Mouse (Mus musculus): Measurements from ENCODE around the gene Kmo. TPM values are rescaled to one million over a fixed set of nuclear protein-coding genes. Genes with fewer than 3 reads are reported as not detected.
A peak's percentile ranks its signal among the peaks of the same experiment; 100 is the strongest.

Gene Kmo
- polyA plus RNA-seq, 1 experiment from 2014 or later, result 0.11 TPM

- no peak overlapping the region for H3K27ac ChIP-seq
- H3K27me3 ChIP-seq (ENCODE audit: insufficient read depth, poor library complexity, severe bottlenecking), result no peaks in the 10 kb centered on the region
- H3K9me3 ChIP-seq, result no peaks in the 10 kb centered on the region
- H3K36me3 ChIP-seq, result peaks cover 86% of the 10 kb centered on the region
- H3K4me1 ChIP-seq, result no peaks in the 10 kb centered on the region
- 93% methylated on average over 3 of the region's 3 CpGs for WGBS
- DNase-seq (ENCODE audit: low spot score), result no peak
- no peak overlapping the region for H3K4me3 ChIP-seq
These were observed 11.5 kb upstream of the Kmo start for GRCm38 (mm10) chr1:175608708-175609107.

DNA sequence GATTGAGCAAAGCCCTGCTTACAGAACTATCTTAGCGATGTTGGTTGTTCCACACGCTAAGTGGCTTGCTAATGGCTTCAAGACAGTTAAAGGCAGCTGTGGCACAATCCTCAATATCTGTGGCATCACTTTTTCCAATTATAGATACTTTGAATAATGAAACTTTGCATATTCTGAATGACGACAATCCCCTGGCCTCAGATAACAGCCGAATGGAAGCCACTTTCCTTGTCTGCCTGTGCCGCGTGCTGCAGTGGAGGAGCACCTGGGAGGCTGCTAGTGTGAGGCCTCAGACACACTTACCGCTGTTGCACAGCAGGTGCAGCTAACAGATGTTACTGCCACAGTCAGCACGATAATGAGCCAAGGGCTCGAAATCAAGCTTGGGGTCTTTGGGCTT is 5.2 kb upstream of the Kmo start:
- no peak overlapping the region for H3K27ac ChIP-seq
- no peaks in the 10 kb centered on the region for H3K27me3 ChIP-seq (ENCODE audit: insufficient read depth, poor library complexity, severe bottlenecking)
- WGBS, result 97% methylated on average over 9 of the region's 9 CpGs
- no peak for DNase-seq (ENCODE audit: low spot score)
- H3K9me3 ChIP-seq, result no peaks in the 10 kb centered on the region
- no peaks in the 10 kb centered on the region for H3K4me1 ChIP-seq
- H3K4me3 ChIP-seq, result no peak overlapping the region
- H3K36me3 ChIP-seq, result peaks cover 80% of the 10 kb centered on the region

DNA sequence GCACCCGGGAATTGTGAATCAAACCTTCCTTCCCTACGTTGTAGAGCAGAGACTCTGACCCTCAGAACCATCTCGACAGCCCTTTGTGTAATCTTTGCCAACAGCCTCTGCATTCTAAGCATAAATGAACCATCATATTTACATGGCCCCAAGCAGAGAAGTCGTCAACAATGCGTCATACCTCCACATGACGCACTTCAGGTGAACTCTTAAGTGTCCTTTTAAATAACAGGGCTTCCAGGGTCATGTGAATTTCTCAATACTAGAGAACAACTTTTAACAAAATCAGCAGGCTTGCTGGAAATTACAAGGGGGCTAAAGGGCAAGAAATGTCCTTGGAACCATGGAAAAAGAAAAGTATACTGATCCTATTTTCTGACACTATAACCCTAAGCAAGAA is 3.5 kb downstream of the Kmo start:
- Histone ChIP-seq H3K4me1 (peaks cover 11% of the 10 kb centered on the region), H3K4me3 (no peak overlapping the region), H3K27ac (no peak overlapping the region), H3K36me3 (peaks cover 12% of the 10 kb centered on the region), H3K27me3 (ENCODE audit: insufficient read depth, poor library complexity, severe bottlenecking) (no peaks in the 10 kb centered on the region), H3K9me3 (no peaks in the 10 kb centered on the region)
- DNase-seq (ENCODE audit: low spot score), result no peak
- 88% methylated on average over 6 of the region's 6 CpGs for whole genome bisulfite sequencing

- Histone ChIP-seq H3K27ac (peak within 1 kb of the TSS; percentile 91), H3K4me3 (peak within 1 kb of the TSS; percentile 81), H3K9me3 (no peaks in the 10 kb centered on the region), H3K27me3 (ENCODE audit: insufficient read depth, poor library complexity, severe bottlenecking) (no peaks in the 10 kb centered on the region), H3K36me3 (peaks cover 4% of the 10 kb centered on the region), H3K4me1 (peaks cover 11% of the 10 kb centered on the region)
- WGBS, result 0% methylated on average over 58 of the region's 58 CpGs
- peak; percentile 99 for DNase-seq (ENCODE audit: low spot score)
These were observed 5.2 kb downstream of the Kmo start, which contains the start of gene Fh1 for GRCm38 (mm10) chr1:175625257-175625879. TSS of gene Fh1 (minus strand) at chr1:175625635.

GRCm38 (mm10) chr1:175625990-175626692 is 6.0 kb downstream of the Kmo start:
- Histone ChIP-seq H3K4me3 (peak overlapping the region; percentile 81), H3K4me1 (peaks cover 11% of the 10 kb centered on the region), H3K27me3 (ENCODE audit: insufficient read depth, poor library complexity, severe bottlenecking) (no peaks in the 10 kb centered on the region), H3K36me3 (peaks cover 2% of the 10 kb centered on the region; the same call in 1 of the 2 replicates), H3K27ac (peak overlapping the region; percentile 91), H3K9me3 (no peaks in the 10 kb centered on the region)
- no peak for DNase-seq (ENCODE audit: low spot score)
- 79% methylated on average over 1 of the region's 1 CpGs for WGBS

GRCm38 (mm10) chr1:175629248-175629647 is 9.1 kb downstream of the Kmo start:
- Histone ChIP-seq H3K27ac (no peak overlapping the region), H3K4me3 (no peak overlapping the region), H3K9me3 (no peaks in the 10 kb centered on the region), H3K4me1 (peaks cover 5% of the 10 kb centered on the region), H3K36me3 (no peaks in the 10 kb centered on the region), H3K27me3 (ENCODE audit: insufficient read depth, poor library complexity, severe bottlenecking) (no peaks in the 10 kb centered on the region)
- no peak for DNase-seq (ENCODE audit: low spot score)
- 76% methylated on average over 6 of the region's 6 CpGs for WGBS

DNA sequence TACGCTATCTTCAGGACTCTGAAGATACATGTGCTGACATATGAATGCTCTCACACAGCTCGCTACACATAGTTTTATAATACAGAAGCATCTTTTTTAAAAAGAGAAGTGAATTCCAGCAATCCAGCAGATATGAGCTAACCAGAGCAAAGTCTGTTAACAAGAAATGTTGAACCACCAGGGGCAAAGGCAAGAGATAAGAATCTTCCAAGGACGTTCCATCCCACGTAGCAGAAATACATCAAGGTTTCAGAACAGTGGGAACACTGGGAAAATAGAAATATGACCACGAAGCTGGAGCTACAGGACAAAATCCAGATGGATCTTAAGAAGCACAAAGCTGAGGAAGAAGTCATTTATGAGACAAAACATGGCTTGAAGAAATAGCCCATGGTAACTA is 10.2 kb downstream of the Kmo start:
- Histone ChIP-seq H3K4me3 (no peak overlapping the region), H3K36me3 (no peaks in the 10 kb centered on the region), H3K27me3 (ENCODE audit: insufficient read depth, poor library complexity, severe bottlenecking) (no peaks in the 10 kb centered on the region), H3K27ac (no peak overlapping the region), H3K9me3 (no peaks in the 10 kb centered on the region), H3K4me1 (no peaks in the 10 kb centered on the region)
- no peak for DNase-seq (ENCODE audit: low spot score)
- 80% methylated on average over 5 of the region's 5 CpGs for WGBS

DNA sequence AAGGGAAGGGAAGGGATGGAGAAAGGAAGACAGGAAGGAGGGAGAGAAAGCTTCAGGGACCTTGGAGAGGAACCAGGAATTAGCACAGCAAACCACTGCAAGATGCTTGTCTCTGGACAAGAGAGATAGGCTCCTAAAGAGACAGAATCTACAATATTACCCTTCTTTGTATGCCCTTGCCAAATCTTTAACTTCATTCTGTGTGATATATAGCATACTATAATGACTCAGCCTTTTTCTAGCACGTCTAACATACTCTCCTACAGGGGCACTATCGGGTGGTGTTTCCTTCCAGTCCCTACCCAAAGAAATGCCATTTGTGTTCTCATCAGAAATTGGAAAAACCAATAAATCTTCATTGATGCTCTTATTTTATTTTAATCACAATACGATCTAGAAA is 10.9 kb downstream of the Kmo start:
- H3K4me1 ChIP-seq, result no peaks in the 10 kb centered on the region
- H3K36me3 ChIP-seq, result no peaks in the 10 kb centered on the region
- H3K4me3 ChIP-seq, result no peak overlapping the region
- DNase-seq (ENCODE audit: low spot score), result no peak
- WGBS, result 87% methylated on average over 3 of the region's 3 CpGs
- no peak overlapping the region for H3K27ac ChIP-seq
- H3K27me3 ChIP-seq (ENCODE audit: insufficient read depth, poor library complexity, severe bottlenecking), result no peaks in the 10 kb centered on the region
- H3K9me3 ChIP-seq, result no peaks in the 10 kb centered on the region

DNA sequence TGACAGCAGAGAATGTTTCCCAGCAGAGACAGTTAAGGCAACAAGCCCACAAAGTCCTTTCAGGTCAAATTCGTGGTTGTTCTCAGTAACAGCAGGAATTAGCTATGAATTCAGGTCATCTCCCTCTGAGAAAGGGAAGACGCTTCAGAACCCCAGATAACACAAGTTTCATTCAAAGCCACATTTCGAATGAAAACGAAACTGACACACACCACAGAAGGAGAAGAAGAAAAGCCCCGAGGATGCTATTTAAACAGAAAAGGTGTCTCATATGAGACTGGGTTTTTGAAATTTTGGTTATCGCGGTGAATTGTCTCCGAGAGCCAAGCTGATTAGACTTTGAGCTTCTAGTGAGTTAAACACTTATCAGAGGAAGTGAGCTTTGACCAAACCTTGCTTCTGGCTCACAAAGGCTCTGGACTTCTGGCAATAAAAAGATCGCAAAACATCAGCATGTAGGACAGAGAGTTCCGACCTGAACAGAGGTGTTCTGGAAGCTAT is 11.6 kb downstream of the Kmo start:
- no peaks in the 10 kb centered on the region for H3K36me3 ChIP-seq
- H3K27ac ChIP-seq, result no peak overlapping the region
- H3K4me1 ChIP-seq, result no peaks in the 10 kb centered on the region
- no peaks in the 10 kb centered on the region for H3K27me3 ChIP-seq (ENCODE audit: insufficient read depth, poor library complexity, severe bottlenecking)
- no peak for DNase-seq (ENCODE audit: low spot score)
- no peaks in the 10 kb centered on the region for H3K9me3 ChIP-seq
- WGBS, result 70% methylated on average over 10 of the region's 10 CpGs
- no peak overlapping the region for H3K4me3 ChIP-seq

GRCm38 (mm10) chr1:175632470-175632869 is 12.3 kb downstream of the Kmo start:
- no peak overlapping the region for H3K4me3 ChIP-seq
- no peaks in the 10 kb centered on the region for H3K36me3 ChIP-seq
- H3K4me1 ChIP-seq, result no peaks in the 10 kb centered on the region
- 94% methylated on average over 14 of the region's 14 CpGs for WGBS
- no peak for DNase-seq (ENCODE audit: low spot score)
- H3K9me3 ChIP-seq, result no peaks in the 10 kb centered on the region
- no peaks in the 10 kb centered on the region for H3K27me3 ChIP-seq (ENCODE audit: insufficient read depth, poor library complexity, severe bottlenecking)
- no peak overlapping the region for H3K27ac ChIP-seq

DNA sequence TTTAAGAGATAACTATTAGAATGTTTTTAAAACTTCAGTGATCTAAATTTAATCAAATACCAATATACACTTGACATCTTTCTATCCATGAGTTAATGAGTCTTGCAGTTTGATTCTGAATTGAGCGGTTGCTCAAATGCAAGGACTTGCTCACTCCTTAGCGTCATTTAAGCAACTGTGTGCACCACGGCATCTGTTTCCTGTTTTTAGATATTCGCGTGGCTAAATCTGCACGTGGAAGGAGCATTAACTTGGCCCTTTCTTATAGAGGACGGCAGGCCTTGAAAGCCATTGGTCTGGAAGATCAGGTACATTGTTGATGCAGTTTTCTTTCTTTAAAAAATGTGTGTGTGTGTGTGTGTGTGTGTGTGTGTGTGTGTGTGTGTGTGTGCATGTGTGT is 17.5 kb downstream of the Kmo start:
- H3K27me3 ChIP-seq (ENCODE audit: insufficient read depth, poor library complexity, severe bottlenecking), result no peaks in the 10 kb centered on the region
- H3K36me3 ChIP-seq, result no peaks in the 10 kb centered on the region
- no peak overlapping the region for H3K27ac ChIP-seq
- 81% methylated on average over 7 of the region's 7 CpGs for WGBS
- no peak for DNase-seq (ENCODE audit: low spot score)
- H3K4me1 ChIP-seq, result no peaks in the 10 kb centered on the region
- no peaks in the 10 kb centered on the region for H3K9me3 ChIP-seq
- H3K4me3 ChIP-seq, result no peak overlapping the region

GRCm38 (mm10) chr1:175639072-175639471 is 18.9 kb downstream of the Kmo start:
- H3K9me3 ChIP-seq, result no peaks in the 10 kb centered on the region
- no peaks in the 10 kb centered on the region for H3K4me1 ChIP-seq
- no peaks in the 10 kb centered on the region for H3K36me3 ChIP-seq
- WGBS, result 82% methylated on average over 7 of the region's 7 CpGs
- no peak for DNase-seq (ENCODE audit: low spot score)
- no peaks in the 10 kb centered on the region for H3K27me3 ChIP-seq (ENCODE audit: insufficient read depth, poor library complexity, severe bottlenecking)
- no peak overlapping the region for H3K4me3 ChIP-seq
- H3K27ac ChIP-seq, result no peak overlapping the region

DNA sequence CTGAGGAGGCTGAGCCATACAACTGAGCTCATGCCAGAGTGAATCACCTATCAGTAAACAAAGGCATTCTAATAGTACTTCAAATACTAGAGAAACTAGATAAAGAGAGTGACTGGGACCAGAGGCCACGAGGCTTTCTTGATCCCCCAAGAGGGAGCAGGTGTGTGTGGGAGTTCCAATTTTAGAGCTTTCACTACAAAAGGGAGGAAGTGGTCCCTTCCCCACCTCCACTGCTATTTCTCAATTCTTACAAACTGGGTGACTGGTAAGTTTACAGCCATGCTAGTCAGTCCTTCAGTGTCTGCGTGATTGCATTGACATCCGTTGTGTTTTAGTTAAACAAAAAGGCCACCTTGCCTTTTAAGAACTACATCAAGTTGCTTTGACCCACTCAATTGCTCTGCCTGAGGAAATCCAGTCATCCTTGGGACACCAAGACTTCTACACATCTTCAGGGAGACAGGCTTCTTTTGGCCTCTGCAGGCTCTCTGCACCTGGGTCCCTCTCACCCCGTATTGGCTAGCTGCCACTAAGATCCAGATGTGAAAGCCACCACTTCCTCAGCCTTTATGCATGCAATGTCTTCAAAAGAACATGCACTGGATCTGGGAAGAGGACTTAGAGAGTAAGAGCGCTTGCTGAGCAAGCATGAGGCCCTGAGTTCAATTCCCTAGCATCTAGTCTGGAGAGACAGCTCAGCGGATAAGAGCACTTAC is 20.4 kb downstream of the Kmo start:
- DNase-seq (ENCODE audit: low spot score), result no peak

More for the DNA sequence above, 20.4 kb downstream of the Kmo start:
- no peaks in the 10 kb centered on the region for H3K9me3 ChIP-seq
- H3K27me3 ChIP-seq (ENCODE audit: insufficient read depth, poor library complexity, severe bottlenecking), result no peaks in the 10 kb centered on the region
- no peak overlapping the region for H3K27ac ChIP-seq
- H3K36me3 ChIP-seq, result no peaks in the 10 kb centered on the region
- H3K4me3 ChIP-seq, result no peak overlapping the region
- 77% methylated on average over 6 of the region's 6 CpGs for WGBS
- H3K4me1 ChIP-seq, result no peaks in the 10 kb centered on the region
